Mouse (Mus musculus): Measurements from ENCODE around the gene Myo5c. TPM values are rescaled to one million over a fixed set of nuclear protein-coding genes. Genes with fewer than 3 reads are reported as not detected.
A peak's percentile ranks its signal among the peaks of the same experiment; 100 is the strongest.

Gene Myo5c
- polyA plus RNA-seq, 1 experiment from 2014 or later, result 0.85 TPM

DNA sequence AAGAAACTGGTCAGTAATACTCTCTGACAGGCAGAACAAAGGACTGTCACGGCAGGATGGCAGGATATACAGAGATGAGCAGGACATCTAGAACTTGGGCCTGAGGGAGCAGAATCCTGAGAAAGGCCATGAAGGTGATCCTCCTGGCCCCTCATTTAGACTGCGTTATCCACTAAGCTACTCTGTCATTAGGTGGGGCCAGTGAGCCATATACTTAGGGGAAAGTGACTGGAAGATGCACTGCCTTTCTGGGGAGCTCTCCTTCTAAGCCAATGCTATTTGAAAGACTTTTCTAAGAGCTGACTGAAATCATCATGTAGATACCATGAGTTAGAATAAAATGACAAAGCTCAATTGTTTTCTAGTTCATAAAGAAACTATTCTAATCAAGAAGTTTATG is 21.6 kb upstream of the Myo5c start:
- Histone ChIP-seq H3K9ac (ENCODE audit: low read depth, low read length) (no peak overlapping the region), H3K4me1 (replicated peaks; ENCODE audit: control insufficient read depth, insufficient read depth, low read length) (no peaks in the 10 kb centered on the region), H3K4me2 (no peak overlapping the region), H3K36me3 (ENCODE audit: control insufficient read depth, insufficient read depth, low read length) (no peaks in the 10 kb centered on the region), H3K9me3 (ENCODE audit: control insufficient read depth, low read length) (no peaks in the 10 kb centered on the region), H3K4me3 (ENCODE audit: low read depth, low read length) (no peak overlapping the region), H3K27ac (ENCODE audit: low read depth, low read length) (no peak overlapping the region), H3K27me3 (replicated peaks; ENCODE audit: control insufficient read depth, insufficient read depth, low read length) (no peaks in the 10 kb centered on the region)
- DNase-seq (ENCODE audit: low spot score), result no peak
- 78% methylated on average over 2 of the region's 2 CpGs for WGBS
- ATAC-seq (replicated peaks; ENCODE audit: low FRiP score), result no peak

GRCm38 (mm10) chr9:75214743-75215413 is 16.9 kb upstream of the Myo5c start:
- Histone ChIP-seq H3K4me1 (replicated peaks; ENCODE audit: control insufficient read depth, insufficient read depth, low read length) (no peaks in the 10 kb centered on the region), H3K27ac (ENCODE audit: low read depth, low read length) (no peak overlapping the region), H3K27me3 (replicated peaks; ENCODE audit: control insufficient read depth, insufficient read depth, low read length) (no peaks in the 10 kb centered on the region), H3K9ac (ENCODE audit: low read depth, low read length) (no peak overlapping the region), H3K9me3 (ENCODE audit: control insufficient read depth, low read length) (no peaks in the 10 kb centered on the region), H3K4me3 (ENCODE audit: low read depth, low read length) (no peak overlapping the region), H3K36me3 (ENCODE audit: control insufficient read depth, insufficient read depth, low read length) (no peaks in the 10 kb centered on the region), H3K4me2 (no peak overlapping the region)
- ATAC-seq (replicated peaks; ENCODE audit: low FRiP score) (no peak), DNase-seq (ENCODE audit: low spot score) (no peak)
- 91% methylated on average over 11 of the region's 11 CpGs for WGBS

DNA sequence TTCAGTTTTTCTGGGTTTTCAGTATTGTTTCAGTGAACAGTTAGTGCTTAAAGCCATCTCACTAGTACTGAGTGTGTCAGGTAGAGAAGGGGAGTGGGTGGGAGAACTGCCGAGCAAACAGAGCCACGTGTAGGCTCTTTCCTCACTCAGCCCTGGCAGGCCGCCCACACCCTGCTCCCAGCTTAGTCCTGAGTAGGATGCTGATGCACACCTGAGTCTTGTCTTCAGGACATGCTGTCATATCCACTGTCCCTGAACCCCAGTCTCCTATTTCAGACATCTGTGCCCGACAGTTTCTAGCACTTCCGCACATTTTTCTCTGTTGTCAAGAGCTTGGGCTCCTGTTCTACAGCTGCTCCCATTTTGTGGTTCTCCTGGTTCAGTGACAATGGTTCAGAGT is 11.9 kb upstream of the Myo5c start:
- Histone ChIP-seq H3K36me3 (ENCODE audit: control insufficient read depth, insufficient read depth, low read length) (no peaks in the 10 kb centered on the region), H3K4me2 (no peak overlapping the region), H3K27me3 (replicated peaks; ENCODE audit: control insufficient read depth, insufficient read depth, low read length) (no peaks in the 10 kb centered on the region), H3K27ac (ENCODE audit: low read depth, low read length) (no peak overlapping the region), H3K9me3 (ENCODE audit: control insufficient read depth, low read length) (no peaks in the 10 kb centered on the region), H3K9ac (ENCODE audit: low read depth, low read length) (no peak overlapping the region), H3K4me1 (replicated peaks; ENCODE audit: control insufficient read depth, insufficient read depth, low read length) (no peaks in the 10 kb centered on the region), H3K4me3 (ENCODE audit: low read depth, low read length) (no peak overlapping the region)
- DNase-seq (ENCODE audit: low spot score), result no peak
- no peak for ATAC-seq (replicated peaks; ENCODE audit: low FRiP score)
- WGBS, result 83% methylated on average over 5 of the region's 5 CpGs

DNA sequence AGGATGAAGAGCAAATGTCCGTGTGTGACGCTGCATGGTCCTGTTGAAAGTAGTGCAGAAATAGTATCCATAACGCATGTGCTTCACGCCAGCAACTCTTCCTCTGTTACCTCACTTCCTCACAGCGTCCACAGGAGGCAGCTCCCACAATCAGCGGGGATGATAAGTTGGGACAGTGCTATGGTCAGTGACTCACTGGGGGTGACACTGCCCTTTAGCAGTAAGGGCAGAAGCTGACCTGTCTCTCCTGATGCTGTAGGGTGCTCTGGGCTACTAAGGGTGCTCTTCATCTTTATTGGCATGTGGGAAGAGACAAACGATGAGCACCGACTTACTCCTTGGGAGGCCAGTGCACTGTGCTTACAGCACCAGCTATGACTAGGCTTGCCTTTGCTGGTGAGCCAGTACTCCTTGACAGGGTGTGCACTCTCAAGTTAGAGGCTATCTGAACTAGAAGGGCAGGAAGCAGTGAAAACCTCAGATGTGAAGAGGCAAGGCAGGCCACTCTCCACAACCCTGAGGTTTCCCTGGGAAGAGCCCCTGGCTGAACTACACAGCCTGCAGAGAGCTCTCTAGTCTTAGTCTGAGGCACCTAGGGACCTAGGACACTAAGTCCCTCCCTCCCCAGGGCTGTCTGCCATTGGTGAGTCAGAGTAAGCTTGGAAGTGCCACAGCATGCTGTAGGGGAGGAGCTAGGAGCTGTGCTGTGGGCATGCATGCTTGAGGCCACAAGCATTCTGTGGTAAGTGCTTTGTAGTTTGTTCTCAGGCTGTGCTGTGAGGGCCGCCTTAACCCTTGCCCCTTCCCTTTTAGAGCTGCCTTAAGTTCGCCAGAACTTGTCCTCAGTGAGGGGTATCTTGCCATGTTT is 10.2 kb upstream of the Myo5c start:
- WGBS, result 50% methylated on average over 10 of the region's 10 CpGs
- Histone ChIP-seq H3K9me3 (ENCODE audit: control insufficient read depth, low read length) (no peaks in the 10 kb centered on the region), H3K27ac (ENCODE audit: low read depth, low read length) (no peak overlapping the region), H3K27me3 (replicated peaks; ENCODE audit: control insufficient read depth, insufficient read depth, low read length) (no peaks in the 10 kb centered on the region), H3K9ac (ENCODE audit: low read depth, low read length) (no peak overlapping the region), H3K36me3 (ENCODE audit: control insufficient read depth, insufficient read depth, low read length) (no peaks in the 10 kb centered on the region), H3K4me2 (no peak overlapping the region), H3K4me1 (replicated peaks; ENCODE audit: control insufficient read depth, insufficient read depth, low read length) (no peaks in the 10 kb centered on the region), H3K4me3 (ENCODE audit: low read depth, low read length) (no peak overlapping the region)
- DNase-seq (ENCODE audit: low spot score), result no peak
- peak; percentile 83 for ATAC-seq (replicated peaks; ENCODE audit: low FRiP score)

- peak; percentile 25 for DNase-seq (ENCODE audit: low spot score)
- Histone ChIP-seq H3K4me2 (no peak overlapping the region), H3K9me3 (ENCODE audit: control insufficient read depth, low read length) (no peaks in the 10 kb centered on the region), H3K27me3 (replicated peaks; ENCODE audit: control insufficient read depth, insufficient read depth, low read length) (peaks cover 39% of the 10 kb centered on the region), H3K36me3 (ENCODE audit: control insufficient read depth, insufficient read depth, low read length) (no peaks in the 10 kb centered on the region), H3K27ac (ENCODE audit: low read depth, low read length) (no peak overlapping the region), H3K4me3 (ENCODE audit: low read depth, low read length) (no peak overlapping the region), H3K4me1 (replicated peaks; ENCODE audit: control insufficient read depth, insufficient read depth, low read length) (peaks cover 7% of the 10 kb centered on the region), H3K9ac (ENCODE audit: low read depth, low read length) (no peak overlapping the region)
- 42% methylated on average over 8 of the region's 8 CpGs for WGBS
- no peak for ATAC-seq (replicated peaks; ENCODE audit: low FRiP score)
Measured at GRCm38 (mm10) chr9:75232860-75233259, 1.0 kb downstream of the Myo5c start.

DNA sequence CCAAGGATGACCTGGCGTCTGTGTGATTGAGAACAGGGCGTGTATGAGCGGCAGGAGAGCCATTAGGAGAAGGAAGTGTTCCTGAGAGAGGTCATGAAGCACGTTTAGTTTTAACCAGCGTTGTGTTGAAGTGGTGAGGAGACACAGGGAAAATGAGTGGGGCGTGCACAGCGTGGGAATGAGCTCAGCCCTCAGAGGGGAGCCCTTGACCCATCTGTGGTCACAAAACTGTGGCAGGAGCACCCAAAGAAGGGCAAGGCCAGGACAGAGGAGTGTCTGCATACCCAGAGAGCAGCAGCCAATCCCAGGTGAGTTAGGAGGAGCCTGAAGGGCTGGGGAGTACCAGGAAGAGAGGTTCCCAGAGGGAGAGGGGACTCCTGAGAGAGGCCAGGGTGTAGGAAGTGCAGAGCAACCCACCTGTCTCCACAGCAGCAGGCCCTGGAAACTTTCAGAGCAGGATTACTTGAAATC is 2.5 kb downstream of the Myo5c start:
- Histone ChIP-seq H3K9ac (ENCODE audit: low read depth, low read length) (no peak overlapping the region), H3K4me1 (replicated peaks; ENCODE audit: control insufficient read depth, insufficient read depth, low read length) (peaks cover 7% of the 10 kb centered on the region), H3K4me2 (no peak overlapping the region), H3K9me3 (ENCODE audit: control insufficient read depth, low read length) (no peaks in the 10 kb centered on the region), H3K36me3 (ENCODE audit: control insufficient read depth, insufficient read depth, low read length) (no peaks in the 10 kb centered on the region), H3K27ac (ENCODE audit: low read depth, low read length) (no peak overlapping the region), H3K27me3 (replicated peaks; ENCODE audit: control insufficient read depth, insufficient read depth, low read length) (peaks cover 39% of the 10 kb centered on the region), H3K4me3 (ENCODE audit: low read depth, low read length) (no peak overlapping the region)
- ATAC-seq (replicated peaks; ENCODE audit: low FRiP score) (no peak), DNase-seq (ENCODE audit: low spot score) (no peak)
- 26% methylated on average over 7 of the region's 7 CpGs for WGBS

DNA sequence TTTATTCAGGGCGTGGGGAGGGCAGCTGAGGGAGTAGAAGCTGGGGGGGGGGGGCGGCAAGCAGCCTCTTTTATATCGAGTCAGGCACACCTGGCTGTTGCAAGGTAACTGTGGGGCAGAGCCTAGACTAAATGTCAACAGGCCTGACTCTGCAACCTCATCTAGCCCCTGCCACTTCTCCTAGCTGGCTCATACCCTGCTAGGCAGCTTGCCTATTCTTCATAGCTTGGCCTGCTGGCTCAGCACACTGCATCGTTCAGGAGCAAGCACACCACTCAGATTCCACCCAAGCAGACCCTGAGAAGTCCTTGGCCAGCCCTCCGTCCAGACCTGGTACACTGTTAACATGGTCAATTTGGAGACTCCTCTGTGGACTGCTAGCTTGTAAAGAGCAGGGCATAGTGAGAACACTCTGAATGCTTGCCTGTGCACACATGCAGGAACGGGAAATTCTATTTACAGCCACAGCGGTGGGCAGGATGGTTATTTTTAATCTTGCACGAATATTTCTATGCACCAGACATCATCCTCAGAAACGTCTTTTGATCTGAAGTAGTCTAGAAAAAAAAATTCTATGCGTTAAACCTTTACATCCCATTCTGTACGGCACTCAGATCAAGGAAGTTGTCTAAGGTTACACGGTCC is 3.3 kb downstream of the Myo5c start:
- DNase-seq (ENCODE audit: low spot score), result no peak
- Histone ChIP-seq H3K4me2 (no peak overlapping the region), H3K36me3 (ENCODE audit: control insufficient read depth, insufficient read depth, low read length) (no peaks in the 10 kb centered on the region), H3K4me1 (replicated peaks; ENCODE audit: control insufficient read depth, insufficient read depth, low read length) (peaks cover 7% of the 10 kb centered on the region), H3K9me3 (ENCODE audit: control insufficient read depth, low read length) (no peaks in the 10 kb centered on the region), H3K27me3 (replicated peaks; ENCODE audit: control insufficient read depth, insufficient read depth, low read length) (peaks cover 39% of the 10 kb centered on the region), H3K4me3 (ENCODE audit: low read depth, low read length) (no peak overlapping the region), H3K27ac (ENCODE audit: low read depth, low read length) (no peak overlapping the region), H3K9ac (ENCODE audit: low read depth, low read length) (no peak overlapping the region)
- ATAC-seq (replicated peaks; ENCODE audit: low FRiP score), result no peak
- WGBS, result 72% methylated on average over 12 of the region's 12 CpGs

DNA sequence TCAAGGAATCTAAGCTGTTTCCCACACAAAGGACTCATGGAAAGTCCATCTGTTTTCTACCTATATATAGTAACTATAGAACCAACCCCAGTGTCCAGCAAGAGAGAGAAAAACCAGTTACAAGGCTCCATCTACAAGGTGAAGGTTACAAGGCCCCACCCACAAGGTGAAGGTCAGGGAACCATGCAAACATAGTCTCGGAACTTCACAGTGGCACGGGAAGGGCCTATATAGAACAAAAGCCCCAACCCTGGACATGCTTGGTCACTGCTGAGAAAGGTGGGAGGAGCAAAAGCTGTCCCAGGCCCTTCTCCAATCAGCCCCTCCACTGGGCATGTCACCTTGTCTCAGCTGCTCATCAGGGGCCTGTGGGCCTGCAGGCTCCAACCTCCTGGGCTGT is 3.9 kb downstream of the Myo5c start:
- WGBS, result 65% methylated on average over 2 of the region's 2 CpGs
- ATAC-seq (replicated peaks; ENCODE audit: low FRiP score), result no peak

More for the DNA sequence above, 3.9 kb downstream of the Myo5c start:
- no peak overlapping the region for H3K27ac ChIP-seq (ENCODE audit: low read depth, low read length)
- no peak overlapping the region for H3K4me2 ChIP-seq
- no peak for DNase-seq (ENCODE audit: low spot score)
- H3K4me3 ChIP-seq (ENCODE audit: low read depth, low read length), result no peak overlapping the region
- peaks cover 7% of the 10 kb centered on the region for H3K4me1 ChIP-seq (replicated peaks; ENCODE audit: control insufficient read depth, insufficient read depth, low read length)
- H3K9me3 ChIP-seq (ENCODE audit: control insufficient read depth, low read length), result no peaks in the 10 kb centered on the region
- H3K27me3 ChIP-seq (replicated peaks; ENCODE audit: control insufficient read depth, insufficient read depth, low read length), result peaks cover 38% of the 10 kb centered on the region
- no peak overlapping the region for H3K9ac ChIP-seq (ENCODE audit: low read depth, low read length)
- no peaks in the 10 kb centered on the region for H3K36me3 ChIP-seq (ENCODE audit: control insufficient read depth, insufficient read depth, low read length)
